Comparison of ENCODE assay signal across 19 mouse cellular contexts in the genomic region with DNA sequence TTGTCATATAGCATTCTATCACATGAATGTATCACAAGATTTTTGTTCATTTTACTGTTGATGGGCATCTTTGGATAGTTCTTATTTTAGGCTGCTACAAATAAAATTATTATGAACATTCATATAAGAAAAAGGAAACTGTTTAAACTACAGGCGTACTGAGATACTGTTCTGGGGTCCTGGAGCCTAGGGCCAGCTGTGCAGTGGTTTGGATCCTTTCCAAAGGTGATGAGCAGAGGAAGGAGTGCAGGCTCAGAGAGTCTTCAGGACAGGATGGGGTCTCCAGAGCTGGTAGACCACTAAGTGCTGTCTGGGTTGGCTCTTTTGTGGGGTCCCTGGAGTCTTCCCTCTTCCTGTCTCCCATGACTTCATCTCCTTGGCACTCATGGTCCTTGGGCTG.
"Had no signal": no experiment of that assay in that cellular context is flagged by ENCODE, and none has a peak within 500 bp of the region (broad histone marks: within the 10 kb centered on the region; RNA-seq: fewer than 3 reads in every experiment).

No protein-coding gene starts in this region.

- H3K9ac ChIP-seq: lung, embryonic 14.5 days; midbrain, embryonic 12.5 days; neural tube, embryonic 13.5 days; neural tube, embryonic 15.5 days had no signal

- DNase-seq: lung, adult 18-20 months; lung, embryonic 14.5 days; lung, postnatal 10 days; lung, postnatal 4 days; midbrain, embryonic 14.5 days; retina, postnatal 1 day; right cerebral cortex, adult 18-20 months; right cerebral cortex, postnatal 25 days; right cerebral cortex, postnatal 4 days; spleen, adult 18-20 months; thymus, adult 18-20 months; thymus, postnatal 14 days; thymus, postnatal 36 days had no signal

- H3K4me3 ChIP-seq: megakaryocyte, embryonic 14.5 days; midbrain, embryonic 12.5 days; myocyte; neural tube, embryonic 13.5 days; neural tube, embryonic 15.5 days had no signal

- H3K27me3 ChIP-seq: megakaryocyte, embryonic 14.5 days; midbrain, embryonic 12.5 days; neural tube, embryonic 13.5 days; neural tube, embryonic 15.5 days had no signal

- H3K4me1 ChIP-seq: megakaryocyte, embryonic 14.5 days; midbrain, embryonic 12.5 days; neural tube, embryonic 15.5 days had no signal

- H3K27ac ChIP-seq: midbrain, embryonic 12.5 days; neural tube, embryonic 13.5 days; neural tube, embryonic 15.5 days had no signal

- H3K9me3 ChIP-seq: megakaryocyte, embryonic 14.5 days; midbrain, embryonic 12.5 days; neural tube, embryonic 13.5 days; neural tube, embryonic 15.5 days had no signal

- H3K4me2 ChIP-seq: lung, embryonic 14.5 days; midbrain, embryonic 12.5 days; neural tube, embryonic 13.5 days; neural tube, embryonic 15.5 days had no signal

- H3K36me3 ChIP-seq: midbrain, embryonic 12.5 days; neural tube, embryonic 13.5 days; neural tube, embryonic 15.5 days had no signal

- ATAC-seq: midbrain, embryonic 16.5 days had no signal
